Mouse (Mus musculus) liver, adult 2 months (tissue): ENCODE results near the gene Alg5.

Experiments
- CTCF ChIP-seq: fragments of 200-500 bp; IDR thresholded peaks from 2 replicates; pipeline ENCODE4 v1.5.1; 2011; ENCODE audit warnings: low read depth, low read length, control low read depth
- POLR2A ChIP-seq: fragments of 200-500 bp; IDR thresholded peaks from 2 replicates; pipeline ENCODE4 v1.6.1; 2011; ENCODE audit warnings: low read length, control low read depth; ENCODE audit not compliant: insufficient read depth; ENCODE audit errors: extremely low read depth

DNA sequence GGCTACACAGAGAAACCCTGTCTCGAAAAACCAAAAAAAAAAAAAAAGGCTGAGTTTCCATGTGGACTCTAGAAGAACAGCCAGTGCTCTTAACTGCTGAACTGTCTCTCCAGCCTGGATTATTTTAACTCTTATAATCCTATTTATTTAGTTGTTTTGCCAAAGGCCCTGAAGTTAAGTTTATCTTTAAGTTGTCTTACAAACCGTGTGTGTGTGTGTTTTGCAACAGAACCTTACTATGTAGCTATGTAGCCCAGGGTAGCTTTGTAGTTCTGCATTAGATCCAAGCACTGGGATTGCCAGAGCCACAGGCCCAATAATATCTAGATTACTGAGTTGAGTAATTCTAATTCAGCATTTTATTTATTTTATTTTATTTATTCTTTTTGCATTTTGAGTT lies 10.0 kb upstream of the Alg5 start:
- TF ChIP-seq CTCF, result no peak
- no peak for TF ChIP-seq POLR2A
